Comparison of ENCODE assay signal across 14 mouse cellular contexts in the genomic region with DNA sequence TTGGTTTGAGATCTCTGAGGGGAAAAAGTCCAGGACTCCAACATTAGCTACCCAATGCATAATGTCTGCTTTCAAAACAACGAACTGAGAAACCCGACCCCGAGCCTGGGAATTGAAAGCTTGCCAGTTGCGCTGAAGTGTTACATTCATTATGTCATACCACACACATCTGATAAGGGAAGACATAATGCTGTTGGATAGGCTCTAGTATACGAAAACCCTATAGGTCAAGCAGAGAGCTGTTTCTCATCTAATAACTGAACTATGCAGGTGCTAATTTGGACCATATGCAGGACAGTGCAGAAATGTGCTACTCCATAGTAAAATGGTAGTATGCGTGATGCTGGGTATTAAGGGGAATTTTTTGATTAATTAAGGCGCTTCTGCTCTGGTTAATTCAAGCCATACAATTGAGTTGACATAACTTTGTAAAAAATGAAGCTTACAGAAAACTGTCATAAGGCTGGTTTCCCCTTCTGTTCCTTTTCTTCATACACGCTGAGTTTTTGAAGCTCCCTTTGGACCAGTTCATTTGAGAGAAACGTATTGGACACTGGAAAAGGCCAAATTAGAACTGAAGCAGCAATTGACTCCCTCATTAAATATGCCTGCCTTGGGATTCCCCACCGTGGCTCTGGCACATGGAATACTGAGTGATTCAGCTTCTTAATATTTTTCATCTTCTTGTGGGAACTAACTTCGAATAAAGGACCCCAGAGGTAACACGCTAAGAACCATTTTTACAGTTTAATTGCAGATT. TPM values are rescaled to one million over a fixed set of nuclear protein-coding genes. Genes with fewer than 3 reads are reported as not detected.
DNase-seq lines count a peak whose midpoint lies in the region; ATAC-seq lines count a peak whose summit lies in the region.
"Had no signal": no experiment of that assay in that cellular context is flagged by ENCODE, and none has a peak within 500 bp of the region (broad histone marks: within the 10 kb centered on the region; RNA-seq: fewer than 3 reads in every experiment).

No protein-coding gene starts in this region.

- H3K4me1 ChIP-seq in hindbrain, embryonic 12.5 days: peaks cover 14% of the 10 kb centered on the region; the same call in 1 of the 2 replicates
- H3K4me1 ChIP-seq in hindbrain, embryonic 10.5 days (replicated peaks): peaks cover 13% of the 10 kb centered on the region
- peaks cover 9% of the 10 kb centered on the region for H3K4me1 ChIP-seq in forebrain, embryonic 16.5 days (replicated peaks; ENCODE audit: control insufficient read depth, insufficient read depth, low read length)

- no peak overlapping the region for H3K9ac ChIP-seq in hindbrain, embryonic 12.5 days
- no peak overlapping the region for H3K9ac ChIP-seq in forebrain, embryonic 16.5 days (replicated peaks; ENCODE audit: low read depth, low read length)

- WGBS in hindbrain, embryonic 12.5 days: 55% methylated on average over 12 of the region's 12 CpGs
- WGBS in hindbrain, embryonic 10.5 days: 61% methylated on average over 12 of the region's 12 CpGs
- WGBS in forebrain, embryonic 16.5 days: 21% methylated on average over 12 of the region's 12 CpGs

- no peak for DNase-seq in hindbrain, embryonic 10.5 days (ENCODE audit: low spot score)
- DNase-seq in embryo, embryonic 10.5 days (ENCODE audit: low spot score): peak; percentile 60
- DNase-seq in mesoderm, embryonic 11.5 days (ENCODE audit: low read depth, low spot score): peak; percentile 41
- DNase-seq in frontal cortex, postnatal 14 days (ENCODE audit: low spot score in 2 of 2): no peak
- no peak for DNase-seq in left cerebral cortex, adult 11 months (ENCODE audit: low spot score)
- no peak for DNase-seq in left cerebral cortex, postnatal 25 days (ENCODE audit: low spot score in 2 of 2)
- DNase-seq: gastrocnemius, postnatal 25 days; thymus, postnatal 36 days had no signal

- no peaks in the 10 kb centered on the region for H3K36me3 ChIP-seq in hindbrain, embryonic 12.5 days
- H3K36me3 ChIP-seq in hindbrain, embryonic 10.5 days: no peaks in the 10 kb centered on the region
- H3K36me3 ChIP-seq in forebrain, embryonic 16.5 days (ENCODE audit: control insufficient read depth, insufficient read depth): no peaks in the 10 kb centered on the region

- no peaks in the 10 kb centered on the region for H3K9me3 ChIP-seq in hindbrain, embryonic 12.5 days (replicated peaks)
- no peaks in the 10 kb centered on the region for H3K9me3 ChIP-seq in hindbrain, embryonic 10.5 days
- H3K9me3 ChIP-seq in forebrain, embryonic 16.5 days (ENCODE audit: control insufficient read depth, low read length): no peaks in the 10 kb centered on the region

- no peak overlapping the region for H3K4me3 ChIP-seq in hindbrain, embryonic 12.5 days
- no peak overlapping the region for H3K4me3 ChIP-seq in hindbrain, embryonic 10.5 days
- H3K4me3 ChIP-seq in forebrain, embryonic 16.5 days (replicated peaks; ENCODE audit: low read length): no peak overlapping the region

- intact Hi-C loops in left cerebral cortex, postnatal 25 days (cut with DNase I): no loop called here

- peak; percentile 52; the same call in 1 of the 2 replicates for ATAC-seq in hindbrain, embryonic 12.5 days (ENCODE audit: low FRiP score)
- ATAC-seq in forebrain, embryonic 16.5 days: peak; percentile 72

- H3K27ac ChIP-seq in hindbrain, embryonic 12.5 days: no peak overlapping the region
- H3K27ac ChIP-seq in hindbrain, embryonic 10.5 days: no peak overlapping the region
- H3K27ac ChIP-seq in forebrain, embryonic 16.5 days (ENCODE audit: low read length): no peak overlapping the region

- H3K27me3 ChIP-seq in hindbrain, embryonic 12.5 days: no peaks in the 10 kb centered on the region
- no peaks in the 10 kb centered on the region for H3K27me3 ChIP-seq in hindbrain, embryonic 10.5 days (ENCODE audit: insufficient read depth, poor library complexity, severe bottlenecking)
- H3K27me3 ChIP-seq in forebrain, embryonic 16.5 days (replicated peaks; ENCODE audit: control insufficient read depth, insufficient read depth, low read length): no peaks in the 10 kb centered on the region

- no peak overlapping the region for H3K4me2 ChIP-seq in hindbrain, embryonic 12.5 days (replicated peaks)
- H3K4me2 ChIP-seq in forebrain, embryonic 16.5 days (ENCODE audit: low read length): 0 out of 2 replicates have a peak overlapping the region, but pooled peaks have one; percentile 14

RNA-seq across cellular contexts. Expression of a gene that starts 22.4 kb away (rescaled TPM):
- polyA plus RNA-seq in hindbrain, embryonic 12.5 days (2016; fragmentation: Nextera tagmentation; extraction: Ambion mirVana): not detected in 2 replicates
- polyA plus RNA-seq in hindbrain, embryonic 10.5 days (2016; fragmentation: Nextera tagmentation; extraction: Ambion mirVana): not detected in 2 replicates
- not detected in 2 replicates for polyA plus RNA-seq in forebrain, embryonic 16.5 days (2015; fragmentation: Nextera tagmentation; extraction: Ambion mirVana)
- not detected for total RNA-seq in left cerebral cortex, postnatal 25 days (2021)
- total RNA-seq: gastrocnemius, postnatal 25 days; hematopoietic stem cell, adult 5-6 weeks; layer of hippocampus, adult 18-20 months; liver, adult 2 months; MEL had no signal
- polyA plus RNA-seq: liver, adult 2 months had no signal

Comparison
In these comparisons a context has a peak if more than half of its experiments do, and no peak if none do; other contexts are left out.
1. DNase-seq: peak in embryo, embryonic 10.5 days (single experiment) and mesoderm, embryonic 11.5 days (single experiment); none in hindbrain, embryonic 10.5 days (single experiment), frontal cortex, postnatal 14 days (0 of 2), left cerebral cortex, adult 11 months (single experiment) and left cerebral cortex, postnatal 25 days (0 of 2).